Mouse (Mus musculus) gastrocnemius, adult 2 months (tissue): ENCODE data around the gene Styx. TPM values are rescaled to one million over a fixed set of nuclear protein-coding genes. Genes with fewer than 3 reads are reported as not detected.

Source experiments
- DNase-seq: peaks from one replicate; pipeline ENCODE4 v3.0.0; 2022
- H3K27ac ChIP-seq: fragments of 200-600 bp; 2 replicates; pipeline ENCODE4 v1.8.1; 2022; ENCODE audit warnings: mild to moderate bottlenecking
- H3K4me3 ChIP-seq: fragments of 200-600 bp; 2 replicates; pipeline ENCODE4 v1.8.1; 2022; ENCODE audit warnings: mild to moderate bottlenecking, moderate library complexity
- CTCF ChIP-seq: fragments of 200-600 bp; IDR thresholded peaks from 2 replicates; pipeline ENCODE4 v1.8.1; 2022; ENCODE audit warnings: antibody characterized with exemption, mild to moderate bottlenecking, moderate library complexity
- intact Hi-C: fragments of 180-260 bp; cut with DNase I; formaldehyde crosslinking; loops from one replicate; pipeline ENCODE4 v1.15.1; 2025
- total RNA-seq, 2 experiments: library from RNA; stranded (reverse); gene quantifications; 2 replicates each; pipeline ENCODE4 v1.2.3; 2021

Gene Styx
- total RNA-seq, 2 experiments from 2014 or later, result 74.7 to 77.6 TPM

- TF ChIP-seq CTCF, result no peak
- no peak overlapping the region for H3K27ac ChIP-seq
- intact Hi-C loops, result loop anchor here (10.0 kb wide), 1 partner anchor 265 kb away; no protein-coding TSS in a partner anchor
- DNase-seq, result no peak
- no peak overlapping the region for H3K4me3 ChIP-seq
Observed at GRCm38 (mm10) chr14:45430066-45430842, 79.4 kb downstream of the Styx start.

DNA sequence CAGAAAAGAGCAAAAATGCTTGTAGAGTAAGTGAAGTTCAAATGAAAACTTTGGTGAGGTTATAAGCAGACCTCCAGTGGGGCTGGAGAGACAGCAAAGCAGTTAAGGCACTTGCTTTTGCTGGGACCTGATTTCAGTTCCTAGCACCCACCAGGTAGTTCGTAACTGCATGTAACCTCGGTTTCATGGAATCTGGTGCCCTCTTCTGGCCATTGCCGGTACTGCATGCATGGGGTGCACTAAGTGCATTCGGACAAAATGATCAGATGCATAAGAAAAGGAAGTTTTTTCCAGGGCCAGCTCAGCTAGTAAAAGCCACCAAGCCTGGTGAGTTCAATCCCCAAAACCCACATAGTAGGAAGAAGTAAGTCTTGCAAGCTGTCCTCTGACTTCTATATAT, 81.1 kb downstream of the Styx start:
- no peak for DNase-seq
- Histone ChIP-seq H3K4me3 (no peak overlapping the region), H3K27ac (no peak overlapping the region)
- peak; percentile 71 for TF ChIP-seq CTCF
- intact Hi-C loops, result loop anchor here (10.0 kb wide), 1 partner anchor 263 kb away; no protein-coding TSS in a partner anchor

DNA sequence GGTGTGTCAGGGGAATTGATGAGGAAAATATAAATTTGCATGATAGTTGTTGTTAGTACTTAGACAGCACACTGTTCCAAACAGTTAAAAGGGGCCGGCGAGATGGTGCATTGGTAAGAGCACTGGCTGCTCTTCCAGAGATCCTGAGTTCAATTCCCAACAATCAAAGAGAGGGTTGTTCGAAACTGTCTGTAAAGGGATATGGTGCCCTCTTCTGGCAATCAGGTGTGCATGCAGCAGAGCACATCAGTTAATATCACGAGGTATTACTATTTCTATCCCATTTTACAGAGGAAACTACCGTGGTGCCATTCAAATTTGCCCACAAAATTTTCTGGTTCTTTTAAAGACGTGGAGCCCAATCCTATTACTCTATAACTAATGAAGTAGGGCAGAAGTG, 83.3 kb downstream of the Styx start:
- peak; percentile 68 for TF ChIP-seq CTCF
- no peak overlapping the region for H3K27ac ChIP-seq
- DNase-seq, result no peak
- no peak overlapping the region for H3K4me3 ChIP-seq
- intact Hi-C loops, result loop anchor here (10.0 kb wide), 1 partner anchor 261 kb away; no protein-coding TSS in a partner anchor

DNA sequence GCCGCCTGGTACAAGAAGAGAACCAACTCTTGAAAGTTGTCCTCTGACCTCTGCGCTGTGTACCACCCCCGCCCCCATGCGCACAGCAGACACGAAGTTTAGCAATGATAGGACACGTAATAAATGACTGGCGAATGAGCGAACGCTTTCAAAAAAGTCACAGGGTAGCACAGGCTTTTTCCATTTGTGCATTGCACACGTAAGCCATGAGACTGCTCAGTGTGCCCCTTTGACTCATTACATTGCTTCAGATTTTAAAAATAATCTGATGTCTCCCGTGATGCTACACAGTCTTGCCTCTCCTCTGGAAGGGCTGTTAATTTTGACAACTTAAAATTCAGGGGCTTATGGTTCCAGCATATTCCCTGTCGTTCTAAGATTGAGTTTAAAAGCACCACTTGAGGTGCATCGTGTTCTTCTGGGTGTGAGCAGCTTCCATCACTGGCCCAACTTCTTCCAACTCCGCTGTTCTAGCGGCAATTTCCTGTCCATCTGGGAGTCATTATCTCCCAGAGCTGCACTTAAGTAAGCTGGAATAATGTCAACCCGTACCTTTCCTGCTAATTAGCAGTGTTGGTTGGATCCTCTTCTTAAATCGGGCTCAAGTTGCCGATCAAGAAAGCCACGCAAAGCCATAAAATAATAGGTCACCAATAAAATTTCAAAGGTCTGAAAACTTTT, 87.5 kb downstream of the Styx start:
- Histone ChIP-seq H3K4me3 (no peak overlapping the region), H3K27ac (peak overlapping the region; percentile 31; the same call in 1 of the 2 replicates)
- TF ChIP-seq CTCF, result no peak
- DNase-seq, result no peak
- intact Hi-C loops, result loop anchor here (5.0 to 10.0 kb wide), 2 partner anchors 54 to 256 kb away; no protein-coding TSS in a partner anchor

DNA sequence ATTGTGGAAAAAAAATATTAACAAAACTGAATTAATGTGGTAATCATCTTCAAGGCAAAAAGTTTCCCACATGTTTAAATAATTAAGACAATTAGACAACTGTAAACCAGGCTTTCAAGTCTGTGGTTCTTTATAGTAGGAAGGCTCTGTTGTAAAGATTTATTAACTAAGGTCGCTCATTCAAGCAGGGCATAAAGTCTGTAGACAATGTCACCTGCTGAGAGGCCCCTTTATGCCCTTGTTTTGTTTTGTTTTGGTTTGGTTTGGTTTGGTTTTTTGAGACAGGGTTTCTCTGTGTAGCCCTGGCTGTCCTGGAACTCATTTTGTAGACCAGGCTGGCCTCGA, 88.0 kb downstream of the Styx start:
- intact Hi-C loops, result loop anchor here (5.0 to 10.0 kb wide), 2 partner anchors 53 to 256 kb away; no protein-coding TSS in a partner anchor
- DNase-seq, result no peak
- no peak for TF ChIP-seq CTCF
- Histone ChIP-seq H3K27ac (no peak overlapping the region), H3K4me3 (no peak overlapping the region)

GRCm38 (mm10) chr14:45439387-45439786, 88.5 kb downstream of the Styx start:
- no peak overlapping the region for H3K27ac ChIP-seq
- intact Hi-C loops, result loop anchor here (5.0 to 10.0 kb wide), 2 partner anchors 53 to 255 kb away; no protein-coding TSS in a partner anchor
- H3K4me3 ChIP-seq, result no peak overlapping the region
- no peak for TF ChIP-seq CTCF
- no peak for DNase-seq

- TF ChIP-seq CTCF, result no peak
- intact Hi-C loops, result no loop called here
- no peak overlapping the region for H3K27ac ChIP-seq
- DNase-seq, result no peak
- no peak overlapping the region for H3K4me3 ChIP-seq
Observed at GRCm38 (mm10) chr14:45441291-45441690, 90.4 kb downstream of the Styx start.

GRCm38 (mm10) chr14:45442781-45443560, 92.1 kb downstream of the Styx start:
- intact Hi-C loops, result no loop called here
- no peak overlapping the region for H3K4me3 ChIP-seq
- DNase-seq, result no peak
- peak overlapping the region; percentile 43; the same call in 1 of the 2 replicates for H3K27ac ChIP-seq
- TF ChIP-seq CTCF, result no peak

GRCm38 (mm10) chr14:45444870-45445269, 94.0 kb downstream of the Styx start:
- peak overlapping the region; percentile 46; the same call in 1 of the 2 replicates for H3K27ac ChIP-seq

GRCm38 (mm10) chr14:45445445-45445844, 94.6 kb downstream of the Styx start:
- Histone ChIP-seq H3K4me3 (no peak overlapping the region), H3K27ac (peak overlapping the region; percentile 46; the same call in 1 of the 2 replicates)
- no peak for TF ChIP-seq CTCF
- peak; percentile 49 for DNase-seq
- intact Hi-C loops, result no loop called here

More at GRCm38 (mm10) chr14:45444870-45445269, 94.0 kb downstream of the Styx start:
- H3K4me3 ChIP-seq, result no peak overlapping the region
- no peak for TF ChIP-seq CTCF
- intact Hi-C loops, result no loop called here
- no peak for DNase-seq

- no peak for TF ChIP-seq CTCF
- no peak for DNase-seq
- intact Hi-C loops, result no loop called here
- Histone ChIP-seq H3K4me3 (no peak overlapping the region), H3K27ac (no peak overlapping the region)
Observed at GRCm38 (mm10) chr14:45446777-45447176, 95.9 kb downstream of the Styx start.

- intact Hi-C loops, result no loop called here
- TF ChIP-seq CTCF, result no peak
- no peak overlapping the region for H3K4me3 ChIP-seq
- peak overlapping the region; percentile 6; the same call in 1 of the 2 replicates for H3K27ac ChIP-seq
- no peak for DNase-seq
Observed at GRCm38 (mm10) chr14:45451090-45451489, 100.2 kb downstream of the Styx start.
